20 mouse cellular contexts compared by ENCODE assay signal in genomic region chr2:30629860-30630259, GRCm38 (mm10). TPM values are rescaled to one million over a fixed set of nuclear protein-coding genes. Genes with fewer than 3 reads are reported as not detected.
DNase-seq lines count a peak whose midpoint lies in the region; ATAC-seq lines count a peak whose summit lies in the region.
"Had no signal": no experiment of that assay in that cellular context is flagged by ENCODE, and none has a peak within 500 bp of the region (broad histone marks: within the 10 kb centered on the region; RNA-seq: fewer than 3 reads in every experiment).

No protein-coding gene starts in this region.

- 66% methylated on average over 4 of the region's 4 CpGs for WGBS in neural tube, embryonic 11.5 days
- 69% methylated on average over 4 of the region's 4 CpGs for WGBS in hindbrain, embryonic 13.5 days
- WGBS in midbrain, embryonic 15.5 days, result 63% methylated on average over 4 of the region's 4 CpGs

- H3K4me3 ChIP-seq in neural tube, embryonic 11.5 days (ENCODE audit: low read depth, low read length), result no peak overlapping the region
- H3K4me3 ChIP-seq in hindbrain, embryonic 13.5 days, result no peak overlapping the region
- H3K4me3 ChIP-seq in midbrain, embryonic 15.5 days, result no peak overlapping the region
- H3K4me3 ChIP-seq: heart, embryonic 15.5 days; limb, embryonic 13.5 days; myocyte had no signal

- DNase-seq in neural tube, embryonic 11.5 days (ENCODE audit: low spot score), result no peak
- DNase-seq in neural tube, embryonic 10.5 days (ENCODE audit: extremely low spot score, low spot score), result no peak
- DNase-seq in left cerebral cortex, postnatal 36 days (ENCODE audit: low spot score in 2 of 2), result no peak
- no peak for DNase-seq in heart, postnatal 4 days
- DNase-seq in frontal cortex, adult 2 months (ENCODE audit: extremely low spot score in 1 of 2, low spot score in 1 of 2), result no peak
- DNase-seq: cerebellum, postnatal 10 days; layer of hippocampus, adult 9-11 months; liver, postnatal 0 days; lung, postnatal 36 days; spleen, adult 18-20 months; thymus, postnatal 4 days had no signal

- no peak overlapping the region for H3K9ac ChIP-seq in neural tube, embryonic 11.5 days (ENCODE audit: low read length)
- H3K9ac ChIP-seq in hindbrain, embryonic 13.5 days, result 0 out of 2 replicates have a peak overlapping the region, but pooled peaks have one; percentile 35
- H3K9ac ChIP-seq in midbrain, embryonic 15.5 days, result no peak overlapping the region
- H3K9ac ChIP-seq: heart, embryonic 15.5 days; limb, embryonic 13.5 days; liver, postnatal 0 days had no signal

- H3K9me3 ChIP-seq in neural tube, embryonic 11.5 days (ENCODE audit: control insufficient read depth, low read length), result no peaks in the 10 kb centered on the region
- no peaks in the 10 kb centered on the region for H3K9me3 ChIP-seq in hindbrain, embryonic 13.5 days
- H3K9me3 ChIP-seq in midbrain, embryonic 15.5 days, result no peaks in the 10 kb centered on the region
- H3K9me3 ChIP-seq: heart, embryonic 15.5 days; limb, embryonic 13.5 days had no signal

- intact Hi-C loops in left cerebral cortex, postnatal 36 days (cut with DNase I), result no loop called here

- H3K4me2 ChIP-seq in neural tube, embryonic 11.5 days (ENCODE audit: low read depth), result no peak overlapping the region
- H3K4me2 ChIP-seq in hindbrain, embryonic 13.5 days, result no peak overlapping the region
- H3K4me2 ChIP-seq in midbrain, embryonic 15.5 days, result peak overlapping the region; percentile 2; the same call in 1 of the 2 replicates
- H3K4me2 ChIP-seq: heart, embryonic 15.5 days; limb, embryonic 13.5 days had no signal

- H3K4me1 ChIP-seq in neural tube, embryonic 11.5 days (ENCODE audit: control insufficient read depth, insufficient read depth, low read length), result no peaks in the 10 kb centered on the region
- H3K4me1 ChIP-seq in hindbrain, embryonic 13.5 days (replicated peaks), result peaks cover 24% of the 10 kb centered on the region
- H3K4me1 ChIP-seq in midbrain, embryonic 15.5 days, result peaks cover 32% of the 10 kb centered on the region

- H3K36me3 ChIP-seq in neural tube, embryonic 11.5 days (ENCODE audit: control insufficient read depth, insufficient read depth, low read length), result no peaks in the 10 kb centered on the region
- H3K36me3 ChIP-seq in hindbrain, embryonic 13.5 days, result no peaks in the 10 kb centered on the region
- no peaks in the 10 kb centered on the region for H3K36me3 ChIP-seq in midbrain, embryonic 15.5 days (replicated peaks)
- H3K36me3 ChIP-seq: heart, embryonic 15.5 days; limb, embryonic 13.5 days had no signal

- ATAC-seq in neural tube, embryonic 11.5 days (ENCODE audit: insufficient read depth, low FRiP score, low TSS enrichment), result no peak
- peak; percentile 26; the same call in 1 of the 2 replicates for ATAC-seq in hindbrain, embryonic 13.5 days (ENCODE audit: low FRiP score)
- ATAC-seq in midbrain, embryonic 15.5 days (replicated peaks), result peak; percentile 64
- ATAC-seq: liver, postnatal 0 days had no signal

- H3K27ac ChIP-seq in neural tube, embryonic 11.5 days (ENCODE audit: low read depth, low read length), result 0 out of 2 replicates have a peak overlapping the region, but pooled peaks have one; percentile 46
- H3K27ac ChIP-seq in hindbrain, embryonic 13.5 days, result peak overlapping the region; percentile 93
- peak overlapping the region; percentile 86 for H3K27ac ChIP-seq in midbrain, embryonic 15.5 days
- H3K27ac ChIP-seq: heart, embryonic 15.5 days; kidney, postnatal 0 days; stomach, postnatal 0 days had no signal

- no peaks in the 10 kb centered on the region for H3K27me3 ChIP-seq in neural tube, embryonic 11.5 days (ENCODE audit: control insufficient read depth, insufficient read depth, low read length)
- no peaks in the 10 kb centered on the region for H3K27me3 ChIP-seq in hindbrain, embryonic 13.5 days
- no peaks in the 10 kb centered on the region for H3K27me3 ChIP-seq in midbrain, embryonic 15.5 days (replicated peaks)
- H3K27me3 ChIP-seq: heart, embryonic 15.5 days; limb, embryonic 13.5 days had no signal

RNA-seq across cellular contexts. Expression of gene Cstad, which starts 35.0 kb away (rescaled TPM):
- 0.48 TPM in 1 of 2 replicates, not detected in the other for polyA plus RNA-seq in neural tube, embryonic 11.5 days (2014; fragmentation: Nextera tagmentation; extraction: Ambion mirVana)
- polyA plus RNA-seq in hindbrain, embryonic 13.5 days (2015; fragmentation: Nextera tagmentation; extraction: Ambion mirVana), result 0.77 and 0.83 TPM in 2 replicates
- 0.51 and 0.63 TPM in 2 replicates for polyA plus RNA-seq in midbrain, embryonic 15.5 days (2015; fragmentation: Nextera tagmentation; extraction: Ambion mirVana)
- 1 to 10 TPM; 3.9 to 8.0 TPM for total RNA-seq in left cerebral cortex, postnatal 36 days (2021)
- 1 to 10 TPM; 1.7 to 3.2 TPM for total RNA-seq in heart, postnatal 4 days (2021)
- 4.2 and 5.7 TPM in 2 replicates for polyA plus RNA-seq in frontal cortex, adult 2 months (2012; rRNA removed)
- total RNA-seq: MEL had no signal
- polyA plus RNA-seq: embryonic facial prominence, embryonic 11.5 days had no signal
